Mouse (Mus musculus) lung, embryonic 15.5 days (tissue): ENCODE results near the gene Cpne5. TPM values are rescaled to one million over a fixed set of nuclear protein-coding genes. Genes with fewer than 3 reads are reported as not detected.
A peak's percentile ranks its signal among the peaks of the same experiment; 100 is the strongest.

Experiments
- ATAC-seq: fragments of 200-750 bp; cut with Nextera tagmentation; 2 replicates; pipeline ENCODE4 v1.8.0; 2017; ENCODE audit warnings: moderate number of reproducible peaks, borderline replicate concordance; ENCODE audit not compliant: low FRiP score, low TSS enrichment; ENCODE audit errors: extremely low read depth
- H3K27ac ChIP-seq: fragments of 300-500 bp; sonication (generic); 2 replicates; pipeline ENCODE4 v1.5.1; 2015; ENCODE audit warnings: moderate library complexity, mild to moderate bottlenecking, inconsistent platforms
- H3K27me3 ChIP-seq: fragments of 300-500 bp; sonication (generic); 2 replicates; pipeline ENCODE4 v1.6.1; 2015; ENCODE audit warnings: inconsistent platforms
- H3K36me3 ChIP-seq: fragments of 300-500 bp; sonication (generic); 2 replicates; pipeline ENCODE4 v1.6.1; 2015; ENCODE audit warnings: inconsistent platforms
- H3K4me1 ChIP-seq: fragments of 300-500 bp; sonication (generic); 2 replicates; pipeline ENCODE4 v1.6.1; 2015; ENCODE audit warnings: inconsistent platforms
- H3K4me2 ChIP-seq: fragments of 300-500 bp; sonication (generic); 2 replicates; pipeline ENCODE4 v1.6.1; 2015; ENCODE audit warnings: inconsistent platforms, mild to moderate bottlenecking, moderate library complexity
- H3K4me3 ChIP-seq: fragments of 300-500 bp; sonication (generic); 2 replicates; pipeline ENCODE4 v1.5.1; 2015; ENCODE audit warnings: mild to moderate bottlenecking, inconsistent platforms
- H3K9ac ChIP-seq: fragments of 300-500 bp; sonication (generic); 2 replicates; pipeline ENCODE4 v1.6.1; 2015; ENCODE audit warnings: inconsistent platforms
- H3K9me3 ChIP-seq: fragments of 300-500 bp; sonication (generic); 2 replicates; pipeline ENCODE4 v1.6.1; 2016; ENCODE audit warnings: inconsistent platforms
- WGBS: fragments of 180-500 bp; shearing (Covaris S2); methylation state at CpG from one replicate; pipeline ENCODE4 v1.1.7; 2015; 5-methylcytosine and 5-hydroxymethylcytosine counted together
- polyA plus RNA-seq: library from polyadenylated mRNA; unstranded; fragments of >200 nt; fragmentation: Nextera tagmentation; extraction: Ambion mirVana; gene quantifications from 2 replicates; pipeline ENCODE4 v1.2.1, GENCODE M21; 2015

Gene Cpne5
- polyA plus RNA-seq, 1 experiment from 2014 or later = 5.1 TPM

DNA sequence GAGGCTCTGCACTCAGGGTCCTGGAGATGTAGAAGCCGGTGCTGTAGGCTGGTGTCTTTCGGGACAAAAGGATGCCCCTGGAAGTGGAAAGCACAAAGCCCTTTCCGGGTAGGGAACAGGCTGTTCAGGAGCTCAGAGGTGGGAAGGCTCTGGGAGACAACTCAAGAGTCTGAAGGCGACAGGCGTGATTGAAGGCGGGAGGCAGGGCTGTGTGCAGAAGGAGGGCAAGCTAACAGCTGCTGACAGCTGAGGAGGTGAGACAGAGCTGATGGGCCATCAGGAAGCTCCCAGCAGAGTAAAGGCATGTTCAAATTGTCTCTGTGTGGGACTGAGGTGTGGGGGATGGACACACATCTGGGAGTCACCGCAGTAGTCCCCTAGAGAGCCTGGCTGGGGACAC is 1.9 kb downstream of the Cpne5 start:
- Histone ChIP-seq H3K9me3 (no peaks in the 10 kb centered on the region), H3K36me3 (no peaks in the 10 kb centered on the region), H3K4me3 (no peak overlapping the region), H3K4me2 (no peak overlapping the region; the same call in 1 of the 2 replicates), H3K27me3 (peaks cover 50% of the 10 kb centered on the region), H3K4me1 (peaks cover 22% of the 10 kb centered on the region), H3K9ac (no peak overlapping the region), H3K27ac (no peak overlapping the region)
- WGBS = 29% methylated on average over 7 of the region's 7 CpGs
- no peak for ATAC-seq

GRCm38 (mm10) chr17:29231109-29231508 is 6.9 kb downstream of the Cpne5 start:
- peaks cover 12% of the 10 kb centered on the region for H3K27me3 ChIP-seq
- H3K9me3 ChIP-seq = no peaks in the 10 kb centered on the region
- H3K4me3 ChIP-seq = no peak overlapping the region
- no peak overlapping the region for H3K4me2 ChIP-seq
- H3K9ac ChIP-seq = no peak overlapping the region
- H3K4me1 ChIP-seq = peaks cover 5% of the 10 kb centered on the region; the same call in 1 of the 2 replicates
- ATAC-seq = no peak
- WGBS = 78% methylated on average over 10 of the region's 10 CpGs
- H3K27ac ChIP-seq = no peak overlapping the region
- no peaks in the 10 kb centered on the region for H3K36me3 ChIP-seq

- Histone ChIP-seq H3K4me2 (no peak overlapping the region), H3K9me3 (no peaks in the 10 kb centered on the region), H3K4me3 (no peak overlapping the region), H3K27me3 (no peaks in the 10 kb centered on the region), H3K9ac (no peak overlapping the region), H3K27ac (no peak overlapping the region), H3K4me1 (no peaks in the 10 kb centered on the region), H3K36me3 (no peaks in the 10 kb centered on the region)
- no peak for ATAC-seq
- WGBS = 80% methylated on average over 14 of the region's 14 CpGs
These were observed 17.3 kb downstream of the Cpne5 start for GRCm38 (mm10) chr17:29220631-29221030.

GRCm38 (mm10) chr17:29218017-29218416 is 19.9 kb downstream of the Cpne5 start:
- 55% methylated on average over 5 of the region's 5 CpGs for WGBS
- ATAC-seq = no peak
- Histone ChIP-seq H3K9ac (no peak overlapping the region), H3K27ac (no peak overlapping the region), H3K27me3 (no peaks in the 10 kb centered on the region), H3K9me3 (no peaks in the 10 kb centered on the region), H3K36me3 (no peaks in the 10 kb centered on the region), H3K4me2 (no peak overlapping the region), H3K4me3 (no peak overlapping the region), H3K4me1 (peaks cover 6% of the 10 kb centered on the region; the same call in 1 of the 2 replicates)

DNA sequence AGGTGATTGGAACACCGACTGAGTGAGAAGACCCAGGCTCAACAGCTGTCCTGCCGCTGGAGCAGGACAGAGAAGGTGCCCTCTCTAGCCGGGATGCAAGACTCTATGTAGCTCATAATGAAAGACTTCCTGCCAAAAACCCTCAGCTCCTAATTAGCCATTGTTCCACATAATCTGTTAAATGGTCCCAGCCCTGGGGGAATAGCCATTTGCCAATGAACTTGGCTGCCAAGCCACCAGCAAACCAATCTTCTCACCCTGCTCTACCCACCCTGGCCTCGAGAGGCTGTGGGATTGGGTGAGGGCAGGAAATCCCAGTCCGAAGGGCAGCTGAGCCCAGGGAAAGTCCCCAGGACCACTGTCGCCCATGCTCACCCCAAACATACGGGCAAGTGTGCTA is 21.9 kb downstream of the Cpne5 start:
- no peak for ATAC-seq
- Histone ChIP-seq H3K27ac (no peak overlapping the region), H3K9ac (no peak overlapping the region), H3K4me3 (no peak overlapping the region), H3K27me3 (no peaks in the 10 kb centered on the region), H3K36me3 (no peaks in the 10 kb centered on the region), H3K4me2 (no peak overlapping the region), H3K9me3 (no peaks in the 10 kb centered on the region), H3K4me1 (peaks cover 6% of the 10 kb centered on the region; the same call in 1 of the 2 replicates)
- WGBS = 56% methylated on average over 7 of the region's 7 CpGs

GRCm38 (mm10) chr17:29214655-29215054 is 23.3 kb downstream of the Cpne5 start:
- Histone ChIP-seq H3K9me3 (no peaks in the 10 kb centered on the region), H3K4me3 (no peak overlapping the region), H3K27ac (no peak overlapping the region), H3K4me2 (no peak overlapping the region), H3K9ac (no peak overlapping the region), H3K36me3 (no peaks in the 10 kb centered on the region), H3K4me1 (peaks cover 6% of the 10 kb centered on the region; the same call in 1 of the 2 replicates), H3K27me3 (no peaks in the 10 kb centered on the region)
- WGBS = 65% methylated on average over 10 of the region's 10 CpGs
- ATAC-seq = no peak

DNA sequence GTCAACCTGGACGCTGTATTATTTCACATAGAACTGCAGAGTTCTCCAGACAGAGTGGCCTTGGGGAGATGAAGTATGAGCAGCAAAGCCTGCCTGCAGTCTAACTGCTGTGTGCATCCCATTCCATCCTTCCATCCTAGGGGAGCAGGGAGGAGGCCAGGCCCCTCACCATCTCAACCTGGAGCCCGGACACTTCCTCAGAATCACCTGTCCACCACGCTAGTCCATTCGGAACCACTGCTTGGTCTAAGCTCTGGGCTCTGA is 23.8 kb downstream of the Cpne5 start:
- Histone ChIP-seq H3K4me3 (no peak overlapping the region), H3K4me2 (no peak overlapping the region), H3K36me3 (no peaks in the 10 kb centered on the region), H3K9me3 (no peaks in the 10 kb centered on the region), H3K9ac (no peak overlapping the region), H3K27me3 (no peaks in the 10 kb centered on the region), H3K4me1 (peaks cover 6% of the 10 kb centered on the region; the same call in 1 of the 2 replicates), H3K27ac (no peak overlapping the region)
- ATAC-seq = no peak
- 72% methylated on average over 4 of the region's 4 CpGs for WGBS

DNA sequence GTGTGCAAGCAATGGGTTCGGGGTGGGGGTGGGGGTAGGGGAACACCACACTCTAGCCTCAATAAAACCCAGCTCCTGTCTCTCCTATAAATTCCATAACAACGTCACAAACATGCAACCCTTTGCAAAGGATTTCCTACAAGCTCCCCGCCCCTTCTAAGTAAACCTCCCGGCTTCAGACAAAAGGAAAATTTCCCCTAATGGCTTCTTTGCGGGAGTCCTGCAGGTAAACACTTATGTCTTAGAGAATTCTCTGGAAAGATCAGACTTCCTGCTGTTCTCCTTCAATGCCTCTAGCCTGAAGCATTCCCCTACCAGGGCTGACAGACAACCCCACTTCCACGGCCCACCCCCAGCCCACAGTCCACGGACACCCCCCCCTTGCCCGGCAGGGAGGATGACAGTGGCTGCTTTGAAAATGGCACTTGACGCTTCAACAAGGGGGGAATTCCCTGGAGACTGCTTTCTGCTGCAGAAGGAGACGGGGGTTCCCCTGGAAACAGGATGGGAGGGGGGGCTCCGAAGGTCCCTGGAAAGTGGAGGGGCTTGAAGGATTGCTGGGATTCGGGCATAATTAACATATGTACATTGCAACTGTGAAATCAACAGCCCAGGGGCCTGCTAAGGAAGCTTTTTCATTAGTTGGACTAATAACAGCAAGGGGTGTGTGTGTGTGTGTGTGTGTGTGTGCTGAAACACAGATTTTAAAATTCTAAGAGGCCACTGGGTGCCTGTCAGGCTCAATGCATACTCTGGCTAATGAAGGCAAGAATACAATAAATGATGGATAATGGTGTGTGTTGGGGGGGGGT is 24.4 kb downstream of the Cpne5 start:
- Histone ChIP-seq H3K27ac (no peak overlapping the region), H3K36me3 (no peaks in the 10 kb centered on the region), H3K27me3 (no peaks in the 10 kb centered on the region), H3K9ac (no peak overlapping the region), H3K4me3 (no peak overlapping the region), H3K9me3 (no peaks in the 10 kb centered on the region), H3K4me2 (peak overlapping the region; percentile 9), H3K4me1 (peaks cover 6% of the 10 kb centered on the region; the same call in 1 of the 2 replicates)
- ATAC-seq = no peak
- WGBS = 18% methylated on average over 12 of the region's 12 CpGs

- no peak overlapping the region for H3K4me3 ChIP-seq
- WGBS = 35% methylated on average over 7 of the region's 7 CpGs
- no peaks in the 10 kb centered on the region for H3K27me3 ChIP-seq
- no peak for ATAC-seq
- H3K36me3 ChIP-seq = no peaks in the 10 kb centered on the region
- peaks cover 6% of the 10 kb centered on the region; the same call in 1 of the 2 replicates for H3K4me1 ChIP-seq
- no peak overlapping the region for H3K9ac ChIP-seq
- H3K9me3 ChIP-seq = no peaks in the 10 kb centered on the region
- H3K27ac ChIP-seq = no peak overlapping the region
- no peak overlapping the region for H3K4me2 ChIP-seq
These were observed 26.1 kb downstream of the Cpne5 start for GRCm38 (mm10) chr17:29211836-29212235.

GRCm38 (mm10) chr17:29210037-29210436 is 27.9 kb downstream of the Cpne5 start:
- 88% methylated on average over 3 of the region's 3 CpGs for WGBS
- no peak overlapping the region for H3K9ac ChIP-seq
- no peak for ATAC-seq

GRCm38 (mm10) chr17:29206052-29206451 is 31.9 kb downstream of the Cpne5 start:
- Histone ChIP-seq H3K36me3 (no peaks in the 10 kb centered on the region), H3K4me3 (no peak overlapping the region), H3K4me2 (no peak overlapping the region), H3K9ac (no peak overlapping the region), H3K27ac (no peak overlapping the region), H3K4me1 (no peaks in the 10 kb centered on the region), H3K27me3 (no peaks in the 10 kb centered on the region), H3K9me3 (no peaks in the 10 kb centered on the region)
- WGBS = 80% methylated on average over 7 of the region's 7 CpGs
- ATAC-seq = no peak

More at GRCm38 (mm10) chr17:29210037-29210436, 27.9 kb downstream of the Cpne5 start:
- Histone ChIP-seq H3K4me2 (no peak overlapping the region), H3K36me3 (no peaks in the 10 kb centered on the region), H3K27me3 (no peaks in the 10 kb centered on the region), H3K27ac (no peak overlapping the region), H3K9me3 (no peaks in the 10 kb centered on the region), H3K4me1 (peaks cover 6% of the 10 kb centered on the region; the same call in 1 of the 2 replicates), H3K4me3 (no peak overlapping the region)

DNA sequence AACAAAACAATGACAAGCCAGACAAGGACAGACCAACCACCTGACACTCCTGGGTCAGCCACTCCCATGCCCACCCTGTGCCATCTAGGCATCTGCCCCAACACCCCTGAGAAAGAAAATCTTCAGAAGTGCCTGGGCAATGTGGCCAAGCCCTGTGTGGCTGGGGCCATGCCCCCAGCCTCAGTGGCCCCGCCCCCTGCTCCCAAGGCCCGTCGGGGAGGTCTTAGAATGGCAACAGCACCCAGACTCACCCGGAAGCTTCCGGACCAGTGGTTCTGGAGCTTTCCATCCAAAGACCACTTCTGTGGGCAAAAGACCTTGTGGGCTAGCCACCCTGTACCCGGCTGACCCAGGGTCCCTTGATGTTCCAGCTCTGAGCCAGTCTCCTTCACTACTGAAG is 35.4 kb downstream of the Cpne5 start:
- Histone ChIP-seq H3K36me3 (no peaks in the 10 kb centered on the region), H3K4me3 (no peak overlapping the region), H3K27me3 (no peaks in the 10 kb centered on the region), H3K9ac (no peak overlapping the region), H3K4me1 (peaks cover 11% of the 10 kb centered on the region; the same call in 1 of the 2 replicates), H3K27ac (no peak overlapping the region), H3K9me3 (no peaks in the 10 kb centered on the region), H3K4me2 (no peak overlapping the region)
- ATAC-seq = peak; percentile 27
- WGBS = 75% methylated on average over 6 of the region's 6 CpGs
